Mouse (Mus musculus): ENCODE results near the gene Cpn1.

Gene Cpn1

GRCm38 (mm10) chr19:43938355-43938754 is 48.0 kb downstream of the Cpn1 start:
- no peak for DNase-seq

- DNase-seq, result no peak
Observed at GRCm38 (mm10) chr19:43930926-43931325, 55.4 kb downstream of the Cpn1 start.

GRCm38 (mm10) chr19:43930366-43930765 is 56.0 kb downstream of the Cpn1 start:
- DNase-seq, result no peak

GRCm38 (mm10) chr19:43929869-43930268 is 56.5 kb downstream of the Cpn1 start:
- no peak for DNase-seq

GRCm38 (mm10) chr19:43927967-43928366 is 58.4 kb downstream of the Cpn1 start:
- DNase-seq, result no peak

- DNase-seq, result no peak
Observed at GRCm38 (mm10) chr19:43927057-43927456, 59.3 kb downstream of the Cpn1 start.

- DNase-seq, result no peak
Observed at GRCm38 (mm10) chr19:43926141-43926987, 60.0 kb downstream of the Cpn1 start.

- no peak for DNase-seq
Observed at GRCm38 (mm10) chr19:43924361-43924760, 62.0 kb downstream of the Cpn1 start.

- no peak for DNase-seq
Observed at GRCm38 (mm10) chr19:43922963-43923362, 63.4 kb downstream of the Cpn1 start.

- no peak for DNase-seq
Observed at GRCm38 (mm10) chr19:43921410-43921809, 64.9 kb downstream of the Cpn1 start.

GRCm38 (mm10) chr19:43920453-43921300 is 65.7 kb downstream of the Cpn1 start:
- DNase-seq, result peak; percentile 31

- no peak for DNase-seq
Observed at GRCm38 (mm10) chr19:43919841-43920240, 66.5 kb downstream of the Cpn1 start.

- DNase-seq, result no peak
Observed at GRCm38 (mm10) chr19:43918834-43919233, 67.5 kb downstream of the Cpn1 start.

- DNase-seq, result no peak
Observed at GRCm38 (mm10) chr19:43917763-43918162, 68.6 kb downstream of the Cpn1 start.

GRCm38 (mm10) chr19:43917406-43917691 is 69.0 kb downstream of the Cpn1 start:
- DNase-seq, result no peak

GRCm38 (mm10) chr19:43916586-43917405 is 69.6 kb downstream of the Cpn1 start:
- no peak for DNase-seq

- DNase-seq, result no peak
Observed at GRCm38 (mm10) chr19:43915431-43915830, 70.9 kb downstream of the Cpn1 start.

GRCm38 (mm10) chr19:43914986-43915385 is 71.4 kb downstream of the Cpn1 start:
- DNase-seq, result no peak

GRCm38 (mm10) chr19:43912775-43913486 is 73.4 kb downstream of the Cpn1 start:
- DNase-seq, result peak; percentile 45

- DNase-seq, result no peak
Observed at GRCm38 (mm10) chr19:43906492-43906891, 79.9 kb downstream of the Cpn1 start.

All from kidney, adult 11 months (tissue).